Mouse (Mus musculus): ENCODE data around the gene Usp7.

DNA sequence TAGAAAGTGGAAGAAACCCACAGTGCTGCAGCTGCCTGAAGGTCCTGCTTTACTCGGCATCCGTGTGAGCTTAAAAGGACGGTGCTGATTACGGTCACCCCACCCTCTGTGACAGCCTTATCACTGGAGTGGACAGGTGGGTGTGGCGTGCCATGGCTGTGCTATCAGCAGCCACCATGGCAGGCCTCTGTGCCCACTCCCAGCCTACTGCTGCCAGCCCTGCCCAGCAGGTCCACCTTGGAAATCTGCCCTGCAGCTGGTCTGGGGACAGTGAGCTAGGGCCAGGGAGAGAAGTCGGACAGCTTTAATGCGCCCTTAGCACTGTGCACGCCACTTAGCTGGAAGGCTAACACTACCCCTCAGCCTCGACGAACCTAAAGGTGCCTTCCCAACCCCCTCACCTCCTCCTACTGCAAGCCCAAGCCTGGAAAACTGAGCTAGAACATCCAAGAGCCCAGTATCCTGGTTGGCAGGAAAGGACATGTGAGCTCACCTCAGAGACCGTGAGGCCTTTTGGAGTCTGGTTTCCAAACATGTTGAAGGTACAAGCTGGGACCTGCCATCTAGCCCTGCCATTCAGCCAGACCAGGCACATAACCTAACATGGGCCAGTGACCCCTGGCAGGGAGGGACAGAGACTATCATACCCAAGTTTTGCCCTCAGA is 105.1 kb downstream of the Usp7 start:
- TF ChIP-seq POLR2A (IDR thresholded peaks at IDR 0.05; ENCODE audit: control insufficient read depth in 1 of 2, insufficient read depth in 1 of 2, low read depth in 1 of 2, low read length in 2 of 2, poor library complexity in 1 of 2) (peak in 1 of 2 experiments; percentile 12; a peak in 1 of 4 replicates), ZKSCAN1 (IDR thresholded peaks at IDR 0.05; ENCODE audit: low read depth, low read length) (no peak), EP300 (IDR thresholded peaks at IDR 0.05; ENCODE audit: low read depth in 1 of 2, low read length in 2 of 2) (peak; percentile 75 to 89), POLR2AphosphoS5 (IDR thresholded peaks at IDR 0.05; ENCODE audit: borderline replicate concordance, low read depth, low read length) (no peak), POLR2AphosphoS2 (IDR thresholded peaks at IDR 0.05; ENCODE audit: low read length) (peak; percentile 64; the same call in 1 of the 2 replicates), CTCF (IDR thresholded peaks at IDR 0.05 in 2 of 3, conservative IDR thresholded peaks at IDR 0.05 in 1 of 3; ENCODE audit: control insufficient read depth in 1 of 3, insufficient read depth in 1 of 3, low read depth in 2 of 3, low read length in 3 of 3, poor library complexity in 1 of 3, severe bottlenecking in 1 of 3) (no peak), BHLHE40 (IDR thresholded peaks at IDR 0.05; ENCODE audit: borderline replicate concordance, low read depth, low read length) (0 out of 2 replicates have a peak, but pooled peaks have one; percentile 8), GATA1 (IDR thresholded peaks at IDR 0.05; ENCODE audit: low read depth, low read length) (peak; percentile 84), KAT2A (conservative IDR thresholded peaks at IDR 0.05; ENCODE audit: low read depth, low read length) (no peak), RAD21 (IDR thresholded peaks at IDR 0.05; ENCODE audit: low read depth, low read length) (no peak), NELFE (IDR thresholded peaks at IDR 0.05; ENCODE audit: low read depth, low read length) (no peak)

Measured in MEL (cell line).